Comparison of ENCODE assay signal across 8 mouse cellular contexts in the genomic region with DNA sequence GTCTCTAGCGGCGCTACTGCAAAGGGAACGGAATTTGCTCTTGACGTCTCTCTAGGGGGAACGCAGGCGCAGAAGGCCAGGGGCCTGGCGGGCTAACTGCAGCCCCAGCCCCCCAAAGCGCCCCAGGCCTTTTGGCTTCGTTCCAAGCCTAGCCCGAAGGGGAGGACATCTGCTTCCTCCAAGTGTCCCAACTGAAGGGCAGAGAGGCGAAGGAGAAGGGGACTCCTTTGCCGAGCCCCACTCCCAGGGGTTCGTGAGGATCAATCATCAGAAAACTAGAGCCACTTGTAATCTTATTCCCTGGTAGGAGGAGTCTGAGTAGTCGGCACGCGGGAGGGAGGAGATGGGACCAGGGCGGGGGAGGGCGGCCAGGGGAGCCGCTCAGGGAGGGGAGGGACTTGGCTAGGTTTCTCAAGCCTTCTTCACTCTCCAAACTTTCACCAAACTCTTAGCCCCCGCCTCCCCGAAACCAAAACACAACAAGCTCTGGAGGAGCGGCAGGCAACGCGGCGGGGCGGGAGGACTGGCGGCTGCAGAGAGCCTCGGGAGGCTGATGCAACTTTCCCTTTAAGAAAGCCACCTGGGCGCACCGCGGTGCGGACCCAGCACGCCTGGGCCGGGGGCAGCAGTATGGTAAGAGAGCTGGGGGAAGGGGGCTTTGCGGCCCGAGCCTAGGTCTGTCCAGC. TPM values are rescaled to one million over a fixed set of nuclear protein-coding genes. Genes with fewer than 3 reads are reported as not detected.
DNase-seq lines count a peak whose midpoint lies in the region; ATAC-seq and TF ChIP-seq lines count a peak whose summit lies in the region.

No protein-coding gene starts in this region.

- peak overlapping the region; percentile 78 for H3K27ac ChIP-seq in MEL (ENCODE audit: control insufficient read depth, low read depth, low read length)
- peak overlapping the region; percentile 58 for H3K27ac ChIP-seq in forebrain, embryonic 11.5 days (ENCODE audit: low read depth, low read length)
- peak overlapping the region; percentile 64 for H3K27ac ChIP-seq in heart, embryonic 16.5 days (ENCODE audit: low read length)
- H3K27ac ChIP-seq in lung, embryonic 15.5 days: peak overlapping the region; percentile 86

- H3K36me3 ChIP-seq in MEL (ENCODE audit: control insufficient read depth in 1 of 2, insufficient read depth in 2 of 2, low read length in 2 of 2): peaks cover 0 to 45% of the 10 kb centered on the region in 2 experiments; a peak in 2 of 4 replicates
- H3K36me3 ChIP-seq in forebrain, embryonic 11.5 days (ENCODE audit: control insufficient read depth, insufficient read depth, low read length): no peaks in the 10 kb centered on the region
- no peaks in the 10 kb centered on the region for H3K36me3 ChIP-seq in heart, embryonic 16.5 days (ENCODE audit: control insufficient read depth, insufficient read depth)
- H3K36me3 ChIP-seq in lung, embryonic 15.5 days: no peaks in the 10 kb centered on the region

- under 1% methylated on average over 36 of the region's 36 CpGs for WGBS in forebrain, embryonic 11.5 days
- under 1% methylated on average over 36 of the region's 36 CpGs for WGBS in heart, embryonic 16.5 days
- 2% methylated on average over 36 of the region's 36 CpGs for WGBS in lung, embryonic 15.5 days

- peak; percentile 94 for DNase-seq in MEL (ENCODE audit: low read depth, low spot score)
- peak; percentile 81 for DNase-seq in c-Kit-positive CD71-positive TER-119-negative erythroid progenitor cells, embryonic 14.5 days (ENCODE audit: low read depth)
- DNase-seq in forebrain, embryonic 11.5 days (ENCODE audit: low spot score): peak; percentile 90
- peak; percentile 81 to 89 for DNase-seq in kidney, postnatal 25 days
- peak; percentile 43 for DNase-seq in ovary, postnatal 10 days (ENCODE audit: low spot score)
- peak; percentile 30 for DNase-seq in thymus, postnatal 25 days

- TF ChIP-seq POLR2A in MEL (IDR thresholded peaks at IDR 0.05; ENCODE audit: control insufficient read depth in 1 of 2, insufficient read depth in 1 of 2, low read depth in 1 of 2, low read length in 2 of 2, poor library complexity in 1 of 2): peak in 1 of 2 experiments; percentile 41; a peak in 2 of 4 replicates

- peak; percentile 53 for ATAC-seq in forebrain, embryonic 11.5 days (replicated peaks; ENCODE audit: low FRiP score)
- peak; percentile 31 for ATAC-seq in heart, embryonic 16.5 days (replicated peaks; ENCODE audit: extremely low read depth, insufficient read depth, low FRiP score)
- peak; percentile 68 for ATAC-seq in lung, embryonic 15.5 days (ENCODE audit: borderline replicate concordance, extremely low read depth, low FRiP score, low TSS enrichment)

- H3K9me3 ChIP-seq in MEL (replicated peaks; ENCODE audit: insufficient read depth, low read length): no peaks in the 10 kb centered on the region
- H3K9me3 ChIP-seq in forebrain, embryonic 11.5 days (ENCODE audit: control insufficient read depth, low read length): no peaks in the 10 kb centered on the region
- H3K9me3 ChIP-seq in heart, embryonic 16.5 days (replicated peaks; ENCODE audit: control insufficient read depth, low read length): no peaks in the 10 kb centered on the region
- no peaks in the 10 kb centered on the region for H3K9me3 ChIP-seq in lung, embryonic 15.5 days

- no peak for TF ChIP-seq EP300 in MEL (IDR thresholded peaks at IDR 0.05; ENCODE audit: low read depth in 1 of 2, low read length in 2 of 2)

- no peak for TF ChIP-seq CTCF in MEL (IDR thresholded peaks at IDR 0.05 in 2 of 3, conservative IDR thresholded peaks at IDR 0.05 in 1 of 3; ENCODE audit: control insufficient read depth in 1 of 3, insufficient read depth in 1 of 3, low read depth in 2 of 3, low read length in 3 of 3, poor library complexity in 1 of 3, severe bottlenecking in 1 of 3)

- peaks cover 40 to 54% of the 10 kb centered on the region in 2 experiments for H3K4me1 ChIP-seq in MEL (ENCODE audit: control insufficient read depth in 1 of 2, insufficient read depth in 2 of 2, low read length in 2 of 2)
- no peaks in the 10 kb centered on the region for H3K4me1 ChIP-seq in forebrain, embryonic 11.5 days (replicated peaks; ENCODE audit: control insufficient read depth, insufficient read depth, low read length)
- peaks cover 25% of the 10 kb centered on the region for H3K4me1 ChIP-seq in heart, embryonic 16.5 days (ENCODE audit: control insufficient read depth, insufficient read depth, low read length)
- H3K4me1 ChIP-seq in lung, embryonic 15.5 days: peaks cover 32% of the 10 kb centered on the region

- H3K27me3 ChIP-seq in MEL (ENCODE audit: control insufficient read depth in 1 of 2, insufficient read depth in 2 of 2, low read length in 2 of 2): no peaks in the 10 kb centered on the region
- H3K27me3 ChIP-seq in forebrain, embryonic 11.5 days (ENCODE audit: control insufficient read depth, insufficient read depth, low read length): 0 out of 2 replicates have a peak, but pooled peaks cover 3% of the 10 kb centered on the region
- no peaks in the 10 kb centered on the region for H3K27me3 ChIP-seq in heart, embryonic 16.5 days (ENCODE audit: control insufficient read depth, insufficient read depth, low read length)
- no peaks in the 10 kb centered on the region for H3K27me3 ChIP-seq in lung, embryonic 15.5 days

- peaks cover 3% of the 10 kb centered on the region; the same call in 1 of the 2 replicates for H3K79me2 ChIP-seq in MEL (ENCODE audit: control insufficient read depth, insufficient read depth, low read length, poor library complexity)

- no peak for TF ChIP-seq RAD21 in MEL (IDR thresholded peaks at IDR 0.05; ENCODE audit: low read depth, low read length)

- H3K9ac ChIP-seq in MEL (ENCODE audit: control insufficient read depth, low read depth, low read length, poor library complexity, severe bottlenecking): peak overlapping the region; percentile 72
- peak overlapping the region; percentile 84 for H3K9ac ChIP-seq in forebrain, embryonic 11.5 days (ENCODE audit: low read length)
- peak overlapping the region; percentile 80 for H3K9ac ChIP-seq in heart, embryonic 16.5 days (ENCODE audit: low read length)
- peak overlapping the region; percentile 76 for H3K9ac ChIP-seq in lung, embryonic 15.5 days

- peak overlapping the region; percentile 95 for H3K4me2 ChIP-seq in forebrain, embryonic 11.5 days (ENCODE audit: low read depth, low read length, severe bottlenecking)
- peak overlapping the region; percentile 74 for H3K4me2 ChIP-seq in heart, embryonic 16.5 days (ENCODE audit: low read depth, low read length)
- H3K4me2 ChIP-seq in lung, embryonic 15.5 days: peak overlapping the region; percentile 96

- H3K4me3 ChIP-seq in MEL (ENCODE audit: control insufficient read depth in 1 of 2, insufficient read depth in 1 of 2, low read depth in 2 of 2, low read length in 2 of 2): peak overlapping the region; percentile 65 to 100
- H3K4me3 ChIP-seq in forebrain, embryonic 11.5 days (ENCODE audit: low read depth, low read length): peak overlapping the region; percentile 78
- H3K4me3 ChIP-seq in heart, embryonic 16.5 days (ENCODE audit: low read length): peak overlapping the region; percentile 76
- peak overlapping the region; percentile 73 for H3K4me3 ChIP-seq in lung, embryonic 15.5 days

TF ChIP-seq in MEL, 35 proteins besides CTCF, POLR2A, EP300 and RAD21 (continues in another document):
- TF ChIP-seq ZMIZ1 (IDR thresholded peaks at IDR 0.05; ENCODE audit: low read depth, low read length) (peak; percentile 32; the same call in 1 of the 2 replicates), BHLHE40 (IDR thresholded peaks at IDR 0.05; ENCODE audit: borderline replicate concordance, low read depth, low read length) (peak; percentile 81)

RNA-seq across cellular contexts. Expression of a gene that starts 0.7 kb away (rescaled TPM):
- 3.2 and 8.3 TPM in 2 replicates for total RNA-seq in MEL (2012; rRNA removed)
- 10 to 100 TPM in 1 of 2 experiments, not detected in 1; 21.2 TPM for polyA plus RNA-seq in MEL (2012; ENCODE audit: insufficient read depth in 1 of 2, insufficient read length in 2 of 2, low read depth in 1 of 2, low replicate concordance in 2 of 2, missing spikeins in 1 of 2)
- 8.1 and 9.0 TPM in 2 replicates for polyA plus RNA-seq in forebrain, embryonic 11.5 days (2014; fragmentation: Nextera tagmentation; extraction: Ambion mirVana)
- polyA plus RNA-seq in heart, embryonic 16.5 days (2015; fragmentation: Nextera tagmentation; extraction: Ambion mirVana): 5.3 and 6.7 TPM in 2 replicates
- 8.0 and 8.9 TPM in 2 replicates for polyA plus RNA-seq in lung, embryonic 15.5 days (2015; fragmentation: Nextera tagmentation; extraction: Ambion mirVana)

RNA-seq across cellular contexts. Expression of a gene that starts 37.4 kb away (rescaled TPM):
- 0.19 and 0.56 TPM in 2 replicates for total RNA-seq in MEL (2012; rRNA removed)
- polyA plus RNA-seq in MEL (2012; ENCODE audit: insufficient read depth in 1 of 2, insufficient read length in 2 of 2, low read depth in 1 of 2, low replicate concordance in 2 of 2, missing spikeins in 1 of 2): under 1 TPM in 1 of 2 experiments, not detected in 1; 0.36 TPM
- 1.7 and 2.1 TPM in 2 replicates for polyA plus RNA-seq in forebrain, embryonic 11.5 days (2014; fragmentation: Nextera tagmentation; extraction: Ambion mirVana)
- 0.51 and 0.55 TPM in 2 replicates for polyA plus RNA-seq in heart, embryonic 16.5 days (2015; fragmentation: Nextera tagmentation; extraction: Ambion mirVana)
- polyA plus RNA-seq in lung, embryonic 15.5 days (2015; fragmentation: Nextera tagmentation; extraction: Ambion mirVana): 0.73 and 1.9 TPM in 2 replicates

RNA-seq across cellular contexts. Expression of a gene that starts 48.3 kb away (rescaled TPM):
- total RNA-seq in MEL (2012; rRNA removed): 0.08 TPM in 1 of 2 replicates, not detected in the other
- under 1 TPM in 1 of 2 experiments, not detected in 1; 0.19 TPM for polyA plus RNA-seq in MEL (2012; ENCODE audit: insufficient read depth in 1 of 2, insufficient read length in 2 of 2, low read depth in 1 of 2, low replicate concordance in 2 of 2, missing spikeins in 1 of 2)
- polyA plus RNA-seq in forebrain, embryonic 11.5 days (2014; fragmentation: Nextera tagmentation; extraction: Ambion mirVana): 31.3 and 34.5 TPM in 2 replicates
- polyA plus RNA-seq in heart, embryonic 16.5 days (2015; fragmentation: Nextera tagmentation; extraction: Ambion mirVana): 8.6 and 9.5 TPM in 2 replicates
- 16.4 and 16.5 TPM in 2 replicates for polyA plus RNA-seq in lung, embryonic 15.5 days (2015; fragmentation: Nextera tagmentation; extraction: Ambion mirVana)

RNA-seq across cellular contexts. Expression of a gene that starts 52.1 kb away (rescaled TPM):
- total RNA-seq in MEL (2012; rRNA removed): 227 and 286 TPM in 2 replicates
- polyA plus RNA-seq in MEL (2012; ENCODE audit: insufficient read depth in 1 of 2, insufficient read length in 2 of 2, low read depth in 1 of 2, low replicate concordance in 2 of 2, missing spikeins in 1 of 2): 100 to 1,000 TPM in 1 of 2 experiments, not detected in 1; 343 TPM
- 187 and 195 TPM in 2 replicates for polyA plus RNA-seq in forebrain, embryonic 11.5 days (2014; fragmentation: Nextera tagmentation; extraction: Ambion mirVana)
- polyA plus RNA-seq in heart, embryonic 16.5 days (2015; fragmentation: Nextera tagmentation; extraction: Ambion mirVana): 229 and 244 TPM in 2 replicates
- polyA plus RNA-seq in lung, embryonic 15.5 days (2015; fragmentation: Nextera tagmentation; extraction: Ambion mirVana): 177 and 185 TPM in 2 replicates

RNA-seq across cellular contexts. Expression of a gene that starts 56.8 kb away (rescaled TPM):
- total RNA-seq in MEL (2012; rRNA removed): 24.7 and 27.2 TPM in 2 replicates
- polyA plus RNA-seq in MEL (2012; ENCODE audit: insufficient read depth in 1 of 2, insufficient read length in 2 of 2, low read depth in 1 of 2, low replicate concordance in 2 of 2, missing spikeins in 1 of 2): 10 to 100 TPM in 1 of 2 experiments, not detected in 1; 25.2 TPM
- 28.4 and 32.4 TPM in 2 replicates for polyA plus RNA-seq in forebrain, embryonic 11.5 days (2014; fragmentation: Nextera tagmentation; extraction: Ambion mirVana)
- 12.5 and 15.1 TPM in 2 replicates for polyA plus RNA-seq in heart, embryonic 16.5 days (2015; fragmentation: Nextera tagmentation; extraction: Ambion mirVana)
- polyA plus RNA-seq in lung, embryonic 15.5 days (2015; fragmentation: Nextera tagmentation; extraction: Ambion mirVana): 18.2 and 19.3 TPM in 2 replicates

Comparison
In these comparisons a context has a peak if more than half of its experiments do, and no peak if none do; other contexts are left out.
1. Peak in every context shown above with its lines: DNase-seq, ATAC-seq, H3K4me3 ChIP-seq and H3K27ac ChIP-seq.
2. DNase-seq: peak in every context shown above with its lines; median percentile 94 in MEL; 90 in forebrain, embryonic 11.5 days; 85 in kidney, postnatal 25 days; 81 in c-Kit-positive CD71-positive TER-119-negative erythroid progenitor cells, embryonic 14.5 days; 43 in ovary, postnatal 10 days; 30 in thymus, postnatal 25 days.